Mouse (Mus musculus) kidney, adult 18-20 months (tissue): ENCODE data around the gene F2r.

Experiments
- DNase-seq: peaks from one replicate; pipeline ENCODE4 v3.0.0; 2021

F2r gene

DNA sequence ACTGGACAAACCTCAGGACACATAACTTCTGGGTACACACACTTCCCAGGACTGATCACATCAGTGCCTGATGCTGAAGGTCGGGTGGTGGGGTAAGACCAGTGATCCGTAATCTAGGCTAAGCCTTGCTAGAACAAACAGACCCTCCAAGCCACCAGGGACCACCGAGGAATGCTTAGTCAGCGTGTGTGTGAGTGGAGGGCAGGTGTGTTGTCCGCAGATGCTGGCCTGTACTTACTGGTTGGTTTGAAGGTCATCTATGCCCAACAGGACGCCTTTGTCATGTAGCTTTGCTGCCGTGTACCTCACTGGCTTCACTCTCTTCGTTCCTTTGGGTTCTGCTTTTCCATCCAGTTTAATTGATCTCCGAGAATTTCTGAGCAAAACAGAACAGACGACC lies 11.5 kb upstream of the F2r start:
- no peak for DNase-seq

DNA sequence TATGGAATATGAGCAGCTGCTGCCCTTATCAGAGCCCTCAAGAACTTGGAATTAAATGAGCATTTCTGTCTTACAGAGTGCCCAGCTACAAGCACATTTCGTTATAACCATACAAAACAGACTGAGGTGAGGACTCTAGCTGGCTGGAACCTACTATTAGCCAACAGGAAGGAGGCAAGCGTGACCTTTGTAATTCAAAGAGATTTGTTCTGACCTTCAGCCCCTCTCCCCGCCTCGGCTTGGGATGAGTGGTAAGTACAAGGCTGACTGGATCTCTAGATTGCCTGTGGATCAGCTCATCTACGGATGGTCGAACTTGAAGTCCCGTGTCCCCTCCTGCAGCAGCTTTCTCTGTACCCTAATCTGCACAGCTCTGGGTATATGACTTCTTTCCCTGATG lies 8.4 kb upstream of the F2r start:
- no peak for DNase-seq

- DNase-seq, result no peak
These were observed 4.8 kb upstream of the F2r start for GRCm38 (mm10) chr13:95623042-95623441.

- DNase-seq, result no peak
These were observed 3.3 kb upstream of the F2r start for GRCm38 (mm10) chr13:95621563-95621962.

- no peak for DNase-seq
These were observed 572 bp upstream of the F2r start for GRCm38 (mm10) chr13:95618859-95619258.

DNA sequence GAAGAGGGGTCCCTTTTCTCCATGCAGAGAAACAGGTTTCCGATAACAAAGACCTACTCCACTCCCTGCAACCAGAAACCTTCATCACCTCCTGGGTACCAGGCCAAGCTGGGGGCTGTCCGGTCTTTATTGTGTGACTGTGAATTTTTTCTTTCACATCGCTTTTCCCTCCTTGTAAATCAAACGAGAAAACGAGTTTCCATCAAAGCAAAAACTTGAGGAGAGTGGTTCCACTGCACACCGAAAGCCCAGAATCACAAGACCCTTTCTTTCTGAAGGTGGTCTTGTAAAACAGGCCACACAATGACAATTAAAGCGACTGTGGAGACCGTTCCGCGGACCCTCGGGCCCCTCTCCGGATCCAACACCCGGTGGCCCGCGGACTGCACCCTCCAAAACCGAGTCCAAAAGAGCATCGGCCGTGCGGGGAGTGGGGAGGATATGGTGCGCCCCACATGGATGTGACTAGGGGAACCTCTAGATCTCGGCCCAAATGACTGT lies 566 bp downstream of the F2r start:
- no peak for DNase-seq

GRCm38 (mm10) chr13:95617082-95617670 lies 1.1 kb downstream of the F2r start:
- no peak for DNase-seq

GRCm38 (mm10) chr13:95616512-95616911 lies 1.8 kb downstream of the F2r start:
- DNase-seq, result no peak

- no peak for DNase-seq
These were observed 3.5 kb downstream of the F2r start for GRCm38 (mm10) chr13:95614757-95615156.

GRCm38 (mm10) chr13:95612243-95612642 lies 6.0 kb downstream of the F2r start:
- DNase-seq, result no peak

DNA sequence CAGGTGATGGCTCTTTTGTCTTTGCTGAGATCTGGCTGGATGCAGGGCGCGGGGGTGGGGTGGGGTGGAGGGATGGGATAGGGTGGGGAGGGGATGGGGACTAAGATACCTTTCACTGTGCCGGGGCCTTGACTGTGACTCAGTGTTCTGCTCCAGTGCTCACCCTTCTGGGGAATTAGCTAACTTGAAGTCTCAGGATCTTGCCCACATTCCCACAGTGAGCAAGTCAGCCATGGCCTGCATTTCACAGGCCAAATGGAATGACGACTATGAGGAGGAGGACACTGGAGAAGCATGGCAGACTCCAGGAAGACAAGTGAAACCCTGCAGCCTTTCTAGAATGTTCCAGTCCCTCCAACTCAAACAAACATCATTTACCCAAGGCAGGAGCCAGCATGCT lies 6.5 kb downstream of the F2r start:
- DNase-seq, result no peak

DNA sequence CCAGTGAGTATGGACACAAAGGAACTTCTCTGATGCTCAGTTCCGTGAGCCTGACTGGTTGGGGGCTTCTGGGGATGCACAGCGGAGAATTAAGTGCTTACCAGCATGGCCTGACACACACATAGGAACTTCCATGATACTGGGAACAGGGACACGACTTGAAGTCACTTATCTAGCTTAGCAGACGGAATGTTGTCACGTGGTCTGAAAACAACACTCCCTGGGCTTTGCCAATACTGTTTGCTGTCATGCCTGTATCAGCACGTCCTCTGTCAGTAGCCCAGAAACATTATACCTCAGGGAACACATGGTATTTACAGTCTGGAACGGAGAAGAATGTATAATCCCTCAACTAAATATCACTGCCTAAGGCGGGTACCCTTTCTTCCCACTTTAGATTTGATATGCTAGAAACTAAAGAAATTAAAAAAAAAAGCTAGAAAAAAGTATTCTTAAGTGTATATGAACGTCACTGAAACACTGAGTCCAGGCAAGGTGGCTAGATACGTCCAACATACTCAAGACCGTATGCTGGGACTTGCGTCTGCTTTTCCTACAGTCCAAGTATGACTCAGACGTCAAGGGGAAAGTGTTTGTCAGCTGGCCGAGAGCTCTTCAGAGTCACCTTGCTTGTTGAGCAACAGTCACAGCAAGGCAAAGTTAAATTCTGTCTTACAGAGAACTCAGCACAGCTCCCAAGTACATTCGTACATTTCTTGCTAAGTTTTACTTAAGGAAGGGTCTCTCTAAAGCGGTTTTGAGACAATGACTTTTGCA lies 7.3 kb downstream of the F2r start:
- no peak for DNase-seq

GRCm38 (mm10) chr13:95609088-95609420 lies 9.2 kb downstream of the F2r start:
- DNase-seq, result no peak

GRCm38 (mm10) chr13:95608416-95609087 lies 9.7 kb downstream of the F2r start:
- DNase-seq, result no peak

DNA sequence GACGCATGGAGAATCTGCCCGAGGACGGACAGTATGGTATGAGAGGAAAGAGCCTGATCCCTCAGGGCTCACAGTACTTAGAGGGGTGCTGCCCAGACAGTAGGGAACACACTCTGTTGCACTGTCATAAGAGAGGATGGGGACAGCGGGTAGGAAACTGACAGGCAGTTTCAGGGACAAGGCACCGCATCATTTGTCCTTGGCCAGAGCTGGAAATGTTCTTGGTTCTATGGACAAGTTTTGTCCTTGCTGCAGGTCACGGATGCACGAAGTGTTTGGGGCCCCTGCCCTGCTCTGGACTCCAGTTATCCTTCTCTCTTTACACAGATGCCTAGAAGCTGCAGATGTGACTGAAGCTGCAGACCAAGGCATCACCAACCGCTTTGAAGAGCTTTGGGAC lies 11.3 kb downstream of the F2r start:
- no peak for DNase-seq

DNA sequence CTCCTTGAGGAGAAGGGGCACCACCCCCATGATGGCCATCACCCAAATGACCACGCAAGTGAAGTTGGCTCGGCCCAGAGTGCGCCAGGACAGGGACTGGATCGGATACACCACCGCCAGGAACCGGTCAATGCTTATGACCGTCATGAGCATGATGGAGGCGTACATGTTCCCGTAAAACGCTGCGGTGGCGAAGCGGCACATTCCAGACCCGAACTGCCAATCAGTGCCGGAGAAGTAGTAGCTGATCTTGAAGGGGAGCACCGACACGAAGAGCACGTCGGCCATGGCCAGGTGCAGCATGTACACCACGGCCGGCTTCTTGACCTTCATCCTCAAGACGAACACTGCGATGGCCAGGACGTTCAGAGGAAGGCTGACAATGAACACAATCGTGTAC lies 14.0 kb downstream of the F2r start:
- no peak for DNase-seq

GRCm38 (mm10) chr13:95599833-95600359 lies 18.4 kb downstream of the F2r start:
- DNase-seq, result no peak

- DNase-seq, result no peak
These were observed 19.9 kb downstream of the F2r start for GRCm38 (mm10) chr13:95598232-95598920.

DNA sequence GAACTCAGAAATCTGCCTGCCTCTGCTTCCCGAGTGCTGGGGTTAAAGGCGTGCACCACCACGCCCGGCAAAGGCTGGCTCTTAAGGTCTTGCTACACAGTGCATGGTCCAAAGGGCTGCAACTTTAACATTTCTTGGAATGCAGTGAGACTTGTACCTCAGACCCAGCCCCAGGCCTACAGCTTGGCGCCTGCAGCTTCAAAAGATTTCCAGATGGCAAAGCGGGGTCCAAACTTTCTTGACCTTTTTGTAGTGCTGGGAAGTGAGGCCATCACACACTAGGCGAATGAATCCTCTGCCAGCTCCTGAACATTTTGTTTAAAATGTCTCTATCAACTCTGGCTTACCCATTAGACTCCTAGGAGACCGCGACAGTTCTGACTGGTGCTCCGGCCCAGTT lies 20.7 kb downstream of the F2r start:
- DNase-seq, result no peak

- DNase-seq, result no peak
These were observed 21.6 kb downstream of the F2r start for GRCm38 (mm10) chr13:95596689-95597088.

GRCm38 (mm10) chr13:95595921-95596320 lies 22.4 kb downstream of the F2r start:
- DNase-seq, result no peak

- DNase-seq, result no peak
These were observed 22.9 kb downstream of the F2r start for GRCm38 (mm10) chr13:95595411-95595810.

GRCm38 (mm10) chr13:95592860-95593259 lies 25.4 kb downstream of the F2r start:
- no peak for DNase-seq
